Mouse (Mus musculus) frontal cortex, postnatal 25 days (tissue): ENCODE measurements around the gene Slc2a10.
"Not testable (repeated sequence)": the region's sequence is repeated elsewhere in the genome, so short reads cannot be mapped to it uniquely, and the experiment has no call there.

Source experiments
- DNase-seq, 2 experiments: peaks; one replicate each; pipeline ENCODE4 v3.0.0; 2022; ENCODE audit warnings: low spot score in 2 of 2

Slc2a10 gene

DNA sequence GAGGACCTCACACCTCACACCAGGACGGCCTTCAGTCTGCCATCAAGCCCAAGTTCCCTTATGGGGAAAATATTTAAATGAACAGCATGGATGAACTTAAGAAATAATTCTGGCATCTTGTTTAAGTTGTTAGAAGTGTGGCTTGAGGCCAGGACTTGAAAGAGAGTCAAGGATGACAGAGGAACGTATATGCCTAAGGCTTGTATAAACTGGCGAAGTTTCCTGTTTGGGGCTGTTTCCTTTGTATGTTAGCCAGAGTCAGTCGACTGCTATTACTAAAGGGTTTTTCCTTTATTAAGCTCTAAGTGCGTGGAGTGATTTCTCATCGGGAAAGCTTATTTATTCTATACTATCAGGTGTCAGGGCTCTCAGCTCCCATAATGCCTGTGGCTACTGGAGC, 4.8 kb upstream of the Slc2a10 start:
- no peak for DNase-seq

DNA sequence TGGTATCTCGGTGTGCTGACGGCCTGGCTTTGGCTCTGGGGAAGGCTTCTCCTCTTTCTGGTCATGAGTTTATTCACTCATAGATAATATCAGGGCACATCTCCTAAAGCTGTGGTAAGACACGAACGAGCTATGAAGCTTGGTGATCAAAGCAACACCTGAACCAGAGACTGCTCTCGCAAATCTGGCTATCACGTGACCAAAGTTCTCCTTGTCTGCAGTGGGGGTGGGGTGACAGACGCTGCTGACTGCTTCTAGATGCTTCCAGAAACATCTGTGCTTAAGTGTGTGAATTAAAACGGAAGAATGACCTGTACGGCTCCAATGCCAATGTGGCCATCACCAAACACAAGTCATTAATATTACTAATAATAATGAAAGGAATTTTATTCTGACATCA, 6.1 kb downstream of the Slc2a10 start:
- DNase-seq = no peak

DNA sequence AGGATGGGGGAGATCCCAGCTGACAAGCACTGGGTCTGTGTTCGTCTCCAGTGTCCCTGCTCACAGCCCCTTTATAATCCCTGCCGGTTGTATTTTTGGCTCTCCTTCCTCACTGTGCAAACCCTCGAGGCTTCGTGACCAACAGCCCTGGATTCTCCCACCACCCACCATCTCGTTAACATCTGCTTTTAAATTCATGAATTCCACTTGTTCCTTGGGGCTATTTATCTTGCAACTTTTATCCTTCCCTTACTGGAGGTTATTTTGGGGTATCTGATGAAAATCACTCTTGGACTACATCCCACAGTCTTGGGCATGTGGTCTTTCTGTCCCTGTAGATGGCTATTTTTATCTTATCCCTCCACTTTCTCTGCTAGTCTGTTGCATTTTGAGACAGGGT, 6.9 kb downstream of the Slc2a10 start:
- no peak for DNase-seq

DNA sequence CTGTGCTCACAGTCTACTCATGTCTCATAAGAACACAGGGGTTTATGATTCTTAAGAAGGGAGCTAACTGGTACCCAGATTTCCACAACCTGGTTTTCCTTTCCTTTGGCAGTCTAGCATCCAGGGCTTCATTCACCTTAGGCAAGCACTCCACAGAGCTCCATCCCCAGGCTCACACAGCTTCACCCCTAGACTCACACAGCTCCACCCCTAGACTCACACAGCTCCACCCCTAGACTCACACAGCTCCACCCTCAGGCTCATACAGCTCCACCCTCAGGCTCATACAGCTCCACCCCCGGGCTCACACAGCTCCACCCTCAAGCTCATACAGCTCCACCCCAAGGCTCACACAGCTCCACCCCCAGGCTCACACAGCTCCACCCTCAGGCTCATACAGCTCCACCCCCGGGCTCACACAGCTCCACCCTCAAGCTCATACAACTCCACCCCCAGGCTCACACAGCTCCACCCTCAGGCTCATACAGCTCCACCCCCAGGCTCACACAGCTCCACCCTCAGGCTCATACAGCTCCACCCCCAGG, 7.4 kb downstream of the Slc2a10 start:
- not testable (repeated sequence) for DNase-seq

DNA sequence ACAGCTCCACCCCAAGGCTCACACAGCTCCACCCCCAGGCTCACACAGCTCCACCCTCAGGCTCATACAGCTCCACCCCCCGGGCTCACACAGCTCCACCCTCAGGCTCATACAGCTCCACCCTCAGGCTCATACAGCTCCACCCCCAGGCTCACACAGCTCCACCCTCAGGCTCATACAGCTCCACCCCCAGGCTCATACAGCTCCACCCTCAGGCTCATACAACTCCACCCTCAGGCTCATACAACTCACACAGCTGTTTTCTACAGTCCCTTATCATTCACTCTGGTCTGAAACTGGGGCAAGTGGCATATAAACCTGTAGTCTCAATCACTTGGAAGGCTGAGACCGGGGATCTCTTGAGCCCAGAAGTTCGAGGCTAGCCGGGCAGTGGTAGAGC, 7.9 kb downstream of the Slc2a10 start:
- not testable (repeated sequence) for DNase-seq

DNA sequence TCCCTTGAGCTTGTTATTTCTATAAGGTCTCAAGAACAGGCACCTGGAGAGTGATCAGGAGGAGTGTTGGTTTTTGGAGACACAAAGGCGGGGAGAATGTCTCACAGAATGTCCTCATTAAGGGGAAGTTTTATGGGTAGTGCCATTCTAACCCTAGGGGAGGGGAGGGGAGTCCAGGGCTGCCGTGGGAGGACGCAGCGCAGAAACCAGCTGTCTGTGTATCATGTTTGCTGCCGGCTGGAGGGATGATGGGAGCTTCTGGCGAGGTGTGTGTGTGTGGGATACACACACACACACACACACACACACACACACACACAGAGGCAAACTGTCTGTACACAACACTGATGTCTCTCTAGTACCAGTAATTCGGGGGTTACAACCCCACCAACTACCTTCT, 8.8 kb downstream of the Slc2a10 start:
- no peak for DNase-seq

DNA sequence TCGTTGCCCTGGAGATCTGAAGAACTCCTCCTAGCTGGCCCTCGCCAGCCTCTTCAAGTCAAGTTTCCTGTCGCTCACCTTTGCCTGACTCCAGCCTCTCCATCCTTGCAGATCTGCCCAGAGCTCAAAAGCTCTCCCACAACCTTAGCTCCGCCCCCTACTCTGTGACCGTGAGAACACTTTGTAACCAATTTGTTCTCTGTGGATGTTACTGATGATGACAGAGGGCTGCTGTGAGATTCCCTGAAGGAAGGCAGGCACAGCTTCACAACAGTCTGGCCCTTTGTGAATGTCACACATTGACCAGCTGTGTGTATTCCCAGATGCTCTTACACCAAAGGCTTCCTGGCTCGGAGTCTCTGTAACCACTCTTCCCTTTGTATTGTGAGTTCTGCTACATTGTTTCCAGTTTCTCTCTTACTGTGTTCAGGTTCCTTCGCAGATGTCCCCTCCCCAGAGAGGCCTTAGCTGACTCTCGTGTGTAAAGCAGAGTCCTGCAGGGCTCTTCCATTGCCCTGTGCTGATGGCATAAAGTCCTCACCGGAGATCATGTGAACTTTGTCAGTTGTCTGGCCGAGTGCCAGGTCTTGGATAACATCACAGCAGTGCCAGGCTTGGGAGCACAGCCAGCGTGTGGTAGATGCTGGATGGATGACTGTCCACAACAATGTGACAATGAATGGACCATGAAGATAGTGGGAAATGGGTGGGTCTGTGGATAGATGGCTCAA, 9.4 kb downstream of the Slc2a10 start:
- DNase-seq = no peak

DNA sequence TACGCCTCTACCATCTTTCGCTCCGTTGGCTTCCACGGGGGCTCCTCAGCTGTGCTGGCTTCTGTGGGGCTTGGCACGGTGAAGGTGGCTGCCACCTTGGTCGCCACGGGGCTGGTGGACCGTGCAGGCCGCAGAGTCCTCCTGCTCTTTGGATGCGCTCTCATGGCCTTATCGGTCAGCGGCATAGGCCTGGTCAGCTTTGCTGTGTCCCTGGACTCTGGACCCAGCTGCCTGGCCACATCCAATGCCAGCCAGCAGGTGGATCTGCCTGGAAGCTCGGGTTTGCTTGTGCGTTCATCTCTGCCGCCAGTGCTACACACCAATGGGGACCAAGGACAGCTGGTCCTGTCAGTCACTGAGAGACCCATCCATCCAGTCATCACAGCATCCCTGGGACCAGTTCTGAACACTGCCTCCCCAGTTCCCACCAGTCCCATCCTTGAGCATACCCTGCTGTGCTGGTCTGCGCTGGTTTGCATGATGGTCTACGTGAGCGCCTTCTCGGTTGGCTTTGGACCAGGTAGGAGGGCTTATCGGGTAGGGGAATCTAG, 11.7 kb downstream of the Slc2a10 start:
- DNase-seq = no peak

DNA sequence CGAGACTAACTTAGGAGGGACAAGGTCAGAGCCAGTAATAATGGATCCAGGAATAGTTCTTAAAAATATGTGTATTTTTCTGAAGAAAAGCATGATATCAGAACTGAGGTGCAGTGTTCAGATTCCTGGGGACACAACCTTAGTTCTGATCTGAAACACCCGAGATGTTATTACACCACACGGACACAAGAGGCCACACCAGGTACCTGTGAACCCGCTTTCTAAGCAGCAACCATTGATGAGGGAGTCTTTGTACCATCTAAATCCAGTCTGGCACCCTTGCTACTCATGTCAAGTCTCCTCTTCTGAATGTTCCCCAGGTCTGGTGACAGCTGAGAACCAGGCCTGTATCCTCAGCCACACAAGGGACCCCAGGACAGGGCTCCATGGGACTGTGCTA, 22.0 kb downstream of the Slc2a10 start:
- DNase-seq = no peak

DNA sequence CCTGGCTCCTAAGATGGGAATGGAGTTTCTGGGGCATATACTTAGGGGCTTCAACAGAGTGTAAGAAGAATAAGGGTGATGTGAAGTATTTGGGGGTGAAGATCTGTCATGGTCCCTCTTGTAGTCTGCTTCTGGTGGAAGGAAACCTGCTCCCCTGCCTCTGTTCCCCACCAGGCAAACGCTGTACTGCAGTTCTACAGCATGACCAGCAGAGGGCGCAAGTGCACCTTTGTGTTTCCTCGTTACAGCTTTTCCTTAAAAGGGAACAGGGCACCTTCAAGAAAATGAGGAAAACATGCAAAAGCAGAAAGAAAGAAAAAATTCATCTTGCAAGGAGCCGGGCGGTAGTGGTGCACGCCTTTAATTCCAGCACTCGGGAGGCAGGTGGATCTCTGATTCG, 25.5 kb downstream of the Slc2a10 start:
- peak in 1 of 2 experiments; percentile 62 for DNase-seq

DNA sequence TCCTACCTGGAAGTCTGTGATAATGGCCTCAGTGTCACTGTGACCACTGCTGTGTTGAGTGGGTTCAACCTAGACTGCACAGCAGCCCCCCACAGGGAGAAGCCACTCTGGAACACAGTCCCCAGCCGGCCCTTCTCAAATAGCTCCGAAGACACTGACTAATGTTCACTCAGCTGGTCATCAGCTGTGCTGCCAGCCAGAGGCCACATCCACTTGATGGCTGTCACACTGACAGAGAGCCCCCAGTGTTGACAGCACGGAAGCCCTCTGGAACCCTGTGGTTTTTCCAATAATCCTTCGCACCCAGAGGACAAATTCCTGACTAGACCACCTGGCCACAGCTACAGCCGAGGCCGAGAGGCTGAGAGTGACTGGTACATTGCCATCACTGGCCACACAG, 30.2 kb downstream of the Slc2a10 start:
- no peak for DNase-seq

DNA sequence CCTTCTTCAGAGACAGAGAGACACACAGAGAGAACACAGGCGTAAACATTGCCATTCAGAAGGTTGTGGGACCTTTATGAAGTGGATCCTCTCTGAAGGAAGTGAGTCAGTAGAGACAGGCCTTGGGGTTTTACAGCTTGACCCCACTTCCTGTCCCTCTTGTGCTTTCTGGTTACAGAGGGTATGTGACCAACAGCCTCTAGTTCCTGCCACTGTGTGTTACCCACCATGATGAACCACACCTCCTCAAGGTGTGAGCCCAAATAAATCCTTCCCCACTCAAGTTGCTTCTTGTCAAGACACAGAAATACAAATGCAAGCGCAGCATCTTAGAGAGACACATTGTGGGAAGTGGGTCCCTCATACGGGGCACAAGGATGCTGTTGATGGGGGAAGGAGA, 37.4 kb downstream of the Slc2a10 start:
- DNase-seq = no peak

DNA sequence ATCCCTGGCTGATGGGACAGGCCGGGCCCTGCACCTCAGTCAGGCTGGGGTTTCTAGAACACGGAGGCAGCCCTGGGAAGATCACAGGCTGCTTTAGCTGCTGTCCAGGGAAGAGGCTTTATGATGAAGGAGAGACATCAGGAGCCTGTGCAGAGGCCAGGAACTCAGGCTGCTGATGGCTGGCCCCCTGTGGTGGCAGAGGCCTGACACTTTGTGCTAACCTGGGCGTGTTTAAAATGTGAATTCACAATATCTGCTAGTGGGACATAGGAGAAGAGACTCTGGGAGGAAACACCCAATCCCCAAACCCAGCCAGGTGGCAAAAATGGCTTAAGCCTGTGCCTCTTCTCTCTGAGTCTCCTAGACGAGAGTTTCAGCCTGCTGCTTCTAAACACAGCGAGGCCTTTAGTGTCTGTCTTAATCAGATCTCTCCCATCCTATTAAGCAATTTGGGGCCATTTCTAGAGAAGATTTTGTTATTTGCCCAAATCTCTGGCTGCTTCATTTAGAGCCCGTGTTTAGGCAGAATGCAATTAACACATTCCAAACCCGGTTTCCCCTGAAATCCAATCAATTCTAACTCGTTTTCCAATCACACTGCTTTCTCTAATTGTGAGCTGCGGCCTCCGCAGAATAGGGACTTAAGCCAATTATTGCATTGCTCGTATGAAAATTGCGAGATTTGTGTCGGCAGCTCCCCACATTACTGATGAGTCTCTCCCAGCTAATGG, 39.5 kb downstream of the Slc2a10 start:
- no peak for DNase-seq

DNA sequence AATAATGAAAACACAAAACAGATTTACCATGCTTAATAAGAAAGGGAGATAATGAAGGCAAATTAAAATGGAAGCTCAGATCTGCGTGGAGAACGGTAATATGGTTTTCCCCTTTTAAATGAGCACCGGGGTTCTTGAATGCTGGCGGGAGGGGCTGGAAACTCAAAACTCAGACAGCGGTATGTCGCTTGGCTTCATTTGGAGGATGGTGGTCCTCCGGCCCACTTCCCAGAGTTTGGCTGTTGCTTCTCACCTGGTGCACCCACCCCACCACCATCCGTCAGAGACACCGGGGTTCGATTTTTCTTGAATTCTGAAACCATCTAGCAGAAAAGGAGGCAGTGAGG, 40.1 kb downstream of the Slc2a10 start:
- DNase-seq = no peak

DNA sequence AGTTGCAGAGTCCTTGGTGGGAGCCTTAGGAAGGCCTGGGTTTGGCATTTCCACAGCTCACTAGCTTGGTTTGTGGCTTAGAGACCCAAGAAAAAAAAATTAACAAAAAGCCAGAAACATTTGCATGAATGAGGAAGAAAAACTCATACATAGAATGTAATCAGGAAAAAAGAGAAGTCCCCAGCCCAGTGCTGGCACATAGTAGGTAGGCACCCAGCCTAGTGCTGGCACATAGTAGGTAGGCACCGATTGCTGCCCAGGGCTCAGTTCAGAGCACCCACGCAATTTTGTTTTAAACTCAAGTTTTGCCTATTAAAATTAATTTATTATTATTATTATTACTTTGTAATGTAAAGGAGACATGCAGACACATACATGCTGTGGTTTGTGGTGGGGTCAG, 42.1 kb downstream of the Slc2a10 start:
- DNase-seq = no peak

DNA sequence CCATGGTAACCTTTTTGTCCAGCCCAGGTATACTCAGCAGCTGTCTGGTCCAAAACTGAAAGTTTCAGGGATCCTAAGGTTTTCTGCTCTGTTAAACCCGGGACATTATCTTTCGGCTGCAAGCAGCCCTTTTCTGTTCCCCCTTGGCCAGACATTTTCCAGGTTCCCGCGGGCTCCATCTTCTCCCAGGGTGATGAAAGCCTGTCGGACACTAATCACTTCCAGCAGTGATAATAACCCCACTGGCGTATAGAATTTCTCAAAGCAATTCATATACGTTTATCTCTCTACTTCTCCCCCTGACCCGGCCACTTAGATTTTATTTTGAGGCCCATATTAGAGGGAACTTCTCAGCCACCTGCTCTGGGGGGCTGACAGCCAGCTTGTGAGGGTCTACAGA, 42.8 kb downstream of the Slc2a10 start:
- no peak for DNase-seq

DNA sequence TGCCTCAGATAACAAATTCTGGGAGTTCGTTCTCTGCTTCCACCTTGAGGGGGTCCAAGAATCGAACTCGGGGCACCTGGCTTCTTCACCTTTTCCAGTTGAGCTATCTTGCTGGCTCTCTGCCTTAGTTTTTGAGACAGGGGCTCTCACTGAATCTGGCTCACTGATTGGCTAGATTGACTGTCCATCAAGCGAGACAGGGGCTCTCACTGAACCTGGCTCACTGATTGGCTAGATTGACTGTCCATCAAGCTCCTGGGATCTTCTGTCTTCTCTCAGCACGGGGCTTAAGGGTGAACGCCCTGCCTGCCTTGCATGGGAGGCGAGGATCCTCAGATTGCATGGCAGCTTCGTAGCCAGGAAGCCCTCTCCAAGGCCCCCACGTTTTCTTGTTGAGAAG, 43.8 kb downstream of the Slc2a10 start:
- DNase-seq = peak; percentile 5 to 10

DNA sequence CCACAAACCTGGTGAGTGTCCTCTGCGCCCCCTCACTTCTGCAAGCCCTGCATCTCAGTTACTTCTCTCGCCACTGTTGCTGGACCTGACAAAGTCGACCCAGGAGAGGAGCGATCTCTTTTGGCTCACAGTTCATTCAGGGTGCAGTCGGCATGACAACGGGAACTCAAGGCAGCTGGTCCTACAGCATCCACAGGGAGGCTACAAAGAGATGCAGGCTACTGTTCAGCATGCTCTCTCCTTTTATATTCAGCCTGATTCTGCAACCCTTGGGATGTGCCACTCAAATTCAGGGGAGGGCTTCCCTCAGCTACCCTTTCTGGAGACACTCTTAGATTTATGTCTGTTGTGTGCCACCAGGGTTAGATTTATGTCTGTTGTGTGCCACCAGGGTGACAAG, 45.0 kb downstream of the Slc2a10 start:
- no peak for DNase-seq

DNA sequence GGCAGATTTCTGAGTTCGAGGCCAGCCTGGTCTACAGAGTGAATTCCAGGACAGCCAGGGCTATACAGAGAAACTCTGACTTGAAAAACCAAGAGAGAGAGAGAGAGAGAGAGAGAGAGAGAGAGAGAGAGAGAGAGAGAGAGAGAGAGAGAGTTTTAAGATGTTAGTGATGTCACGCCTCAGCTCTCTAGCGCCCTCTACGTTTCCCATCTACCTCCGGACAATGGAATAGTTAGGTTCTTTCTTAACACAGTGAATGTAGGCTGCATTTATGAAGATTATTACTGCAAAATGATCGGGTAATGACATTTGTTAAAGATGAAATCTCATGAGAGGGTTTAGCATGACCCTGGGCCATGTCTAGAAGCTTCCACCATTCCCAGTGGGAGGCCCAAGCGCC, 46.8 kb downstream of the Slc2a10 start:
- not testable (repeated sequence) for DNase-seq

DNA sequence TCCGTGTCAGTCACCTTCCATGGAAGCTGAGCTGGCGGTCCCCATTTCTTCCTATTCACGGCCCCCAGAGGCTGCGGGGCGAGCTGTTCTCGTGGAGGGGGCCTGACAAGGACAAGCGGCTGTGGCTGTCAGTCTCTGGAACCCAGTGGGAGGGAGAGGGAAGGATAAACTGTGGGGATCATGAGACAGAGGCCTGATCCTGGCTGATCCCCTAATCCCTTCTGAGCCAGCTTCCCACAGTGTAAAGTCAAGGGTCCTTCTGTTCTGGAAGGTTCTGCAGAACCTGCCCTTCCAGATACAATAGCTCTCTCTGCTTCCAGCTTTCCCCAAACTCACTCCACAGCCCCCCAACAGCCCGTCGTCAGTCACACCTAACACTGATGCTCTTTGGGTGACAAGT, 50.5 kb downstream of the Slc2a10 start:
- no peak for DNase-seq

DNA sequence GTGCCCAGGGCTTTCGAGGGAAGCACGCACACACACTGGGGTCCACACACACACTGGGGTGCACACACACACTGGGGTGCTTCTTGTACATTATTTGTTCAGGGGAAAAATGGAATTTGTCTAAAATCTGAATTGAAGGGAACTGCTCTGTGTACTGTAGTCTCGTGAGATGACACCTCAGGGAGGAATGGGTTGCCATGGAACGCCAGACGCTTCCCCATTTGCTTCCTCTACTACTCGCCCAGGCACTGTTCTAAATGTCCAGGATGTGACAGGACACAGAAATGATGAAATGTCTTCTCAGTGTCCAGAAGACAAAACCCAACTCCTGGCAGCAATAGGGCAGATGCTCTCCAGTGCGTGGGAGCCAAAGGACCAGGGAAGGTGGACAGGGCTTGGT, 53.7 kb downstream of the Slc2a10 start:
- DNase-seq = no peak

DNA sequence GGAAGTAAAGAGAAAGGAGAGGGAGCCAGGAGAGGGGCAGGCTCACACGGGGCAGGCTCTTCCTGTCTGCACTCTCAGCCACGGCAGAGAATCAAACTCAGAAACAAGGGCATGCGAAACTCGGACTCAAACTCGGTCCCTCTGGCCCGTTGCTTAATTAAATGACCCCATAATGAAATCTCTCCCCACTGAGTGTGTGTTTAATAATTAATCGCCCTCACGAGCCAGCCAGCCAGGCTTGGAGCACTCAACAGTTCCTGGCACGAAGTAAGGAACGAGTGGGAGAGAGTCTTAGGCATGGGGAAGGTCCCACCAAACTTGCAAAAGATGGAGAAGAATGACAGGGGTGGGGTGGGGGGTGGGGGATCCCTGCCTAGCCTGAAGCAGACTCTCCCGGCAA, 55.3 kb downstream of the Slc2a10 start:
- no peak for DNase-seq
